Mouse (Mus musculus) adrenal gland, adult 2 months (tissue): ENCODE measurements around the gene Ppp1r8. TPM values are rescaled to one million over a fixed set of nuclear protein-coding genes. Genes with fewer than 3 reads are reported as not detected.

Experiments
- DNase-seq: peaks from one replicate; pipeline ENCODE4 v3.0.0; 2021
- polyA plus RNA-seq: library from polyadenylated mRNA; depleted of rRNA; stranded (reverse); fragments of >200 nt; gene quantifications from 2 replicates; pipeline ENCODE4 v1.2.3, GENCODE M21; 2012; rRNA removed
- total RNA-seq, 2 experiments: library from RNA; stranded (reverse); gene quantifications; 2 replicates each; pipeline ENCODE4 v1.2.3; 2021

The Ppp1r8 gene
- total and polyA plus RNA-seq, 3 experiments = 29.4 to 52.4 (median 41.1) TPM

DNA sequence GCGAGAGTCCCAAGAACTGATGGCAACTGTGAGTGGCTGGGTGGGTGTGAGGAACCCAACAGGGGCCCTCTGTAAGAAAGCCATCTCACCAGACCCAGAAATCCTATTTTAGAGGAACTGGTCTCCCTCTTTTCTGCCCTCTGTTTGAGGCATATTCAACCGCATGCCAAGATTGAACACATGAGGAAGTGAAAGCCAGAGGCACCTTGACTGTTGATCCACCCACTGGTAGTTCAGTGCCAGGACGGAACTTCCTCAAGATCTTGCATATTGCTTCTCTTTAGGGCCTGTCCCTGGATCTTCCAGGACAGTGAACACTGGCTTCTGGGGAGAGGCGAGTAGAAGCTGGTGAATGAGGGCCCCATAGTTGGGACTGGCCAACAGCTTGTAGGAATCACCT, 62.7 kb downstream of the Ppp1r8 start:
- DNase-seq = no peak

DNA sequence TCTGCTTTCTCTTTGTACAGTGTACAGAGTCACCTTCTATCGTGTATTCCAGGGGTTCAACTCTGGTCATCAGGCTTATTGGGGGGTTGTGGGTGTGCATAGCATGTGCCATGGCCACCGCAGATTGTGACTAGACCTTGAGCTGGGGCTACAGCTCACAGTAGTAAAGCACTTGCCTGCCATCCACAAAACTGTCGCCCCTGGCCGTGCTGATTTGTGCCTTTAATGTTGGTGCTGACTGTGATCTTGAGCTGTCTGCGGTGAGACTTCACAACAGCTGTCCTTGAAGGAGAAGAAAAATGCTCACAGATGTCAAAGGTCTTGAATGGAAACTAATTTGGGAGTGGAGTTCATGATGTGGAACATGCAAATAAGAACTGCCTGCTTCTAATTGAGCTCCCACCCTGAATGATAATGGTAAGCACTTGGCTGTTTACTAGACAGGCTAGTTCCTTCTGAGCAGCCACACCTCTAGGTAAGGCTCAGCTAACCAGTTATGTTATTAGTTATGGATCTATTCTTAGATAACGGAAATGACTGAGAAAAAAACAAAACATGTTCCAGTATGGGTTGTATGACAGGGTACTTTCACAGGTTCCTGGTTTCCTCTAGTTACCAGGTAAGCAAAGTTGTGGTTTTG, 64.3 kb downstream of the Ppp1r8 start:
- DNase-seq = no peak

Other genes with a start within 250 kb of the Ppp1r8 start
- 10 to 100 TPM; 26.0 to 43.2 TPM for gene Eya3, start 204.2 kb downstream of the Ppp1r8 start, total RNA-seq
- 12.0 and 14.7 TPM in 2 replicates for gene Eya3, start 204.2 kb downstream of the Ppp1r8 start, polyA plus RNA-seq
- 1 to 10 TPM; 5.0 to 6.7 TPM for gene Xkr8, start 110.6 kb downstream of the Ppp1r8 start, total RNA-seq
- gene Xkr8, start 110.6 kb downstream of the Ppp1r8 start, polyA plus RNA-seq = 7.2 and 10.0 TPM in 2 replicates
- gene Smpdl3b, start 85.9 kb downstream of the Ppp1r8 start, total RNA-seq = 10 to 100 TPM in 1 of 2 experiments, 1 to 10 TPM in 1; 1.7 to 24.2 TPM
- 15.5 and 32.0 TPM in 2 replicates for gene Smpdl3b, start 85.9 kb downstream of the Ppp1r8 start, polyA plus RNA-seq
- gene Rpa2, start 74.8 kb downstream of the Ppp1r8 start, total RNA-seq = 1 to 10 TPM; 6.0 to 9.5 TPM
- 6.9 and 12.5 TPM in 2 replicates for gene Rpa2, start 74.8 kb downstream of the Ppp1r8 start, polyA plus RNA-seq
- 1 to 10 TPM; 1.6 to 3.0 TPM for gene Themis2, start 46.8 kb downstream of the Ppp1r8 start, total RNA-seq
- 4.2 and 4.3 TPM in 2 replicates for gene Themis2, start 46.8 kb downstream of the Ppp1r8 start, polyA plus RNA-seq
- gene Stx12, start 41.3 kb upstream of the Ppp1r8 start, total RNA-seq = 10 to 100 TPM; 52.7 to 58.0 TPM
- 14.6 and 15.6 TPM in 2 replicates for gene Stx12, start 41.3 kb upstream of the Ppp1r8 start, polyA plus RNA-seq
- 10 to 100 TPM; 27.7 to 35.4 TPM for gene Fam76a, start 79.4 kb upstream of the Ppp1r8 start, total RNA-seq
- gene Fam76a, start 79.4 kb upstream of the Ppp1r8 start, polyA plus RNA-seq = 10.9 and 13.2 TPM in 2 replicates
- gene Fgr, start 130.9 kb upstream of the Ppp1r8 start, total RNA-seq = under 1 TPM; 0.29 to 0.93 TPM
- gene Fgr, start 130.9 kb upstream of the Ppp1r8 start, polyA plus RNA-seq = 0.29 and 0.56 TPM in 2 replicates
- 10 to 100 TPM; 64.3 to 88.3 TPM for gene Ahdc1, start 168.1 kb upstream of the Ppp1r8 start, total RNA-seq
- 78.1 and 88.7 TPM in 2 replicates for gene Ahdc1, start 168.1 kb upstream of the Ppp1r8 start, polyA plus RNA-seq